Mouse (Mus musculus) B cell, adult 2 months (primary cell): ENCODE data around the gene Chst11.

Source experiments
- DNase-seq, 2 experiments: peaks; one replicate each; pipeline ENCODE4 v3.0.0; 2022

Gene Chst11

GRCm38 (mm10) chr10:82984950-82985699 is at the start of gene Chst11:
Gene Chst11, plus strand, starts transcription at chr10:82985498.
- DNase-seq, result peak; percentile 73 to 78

DNA sequence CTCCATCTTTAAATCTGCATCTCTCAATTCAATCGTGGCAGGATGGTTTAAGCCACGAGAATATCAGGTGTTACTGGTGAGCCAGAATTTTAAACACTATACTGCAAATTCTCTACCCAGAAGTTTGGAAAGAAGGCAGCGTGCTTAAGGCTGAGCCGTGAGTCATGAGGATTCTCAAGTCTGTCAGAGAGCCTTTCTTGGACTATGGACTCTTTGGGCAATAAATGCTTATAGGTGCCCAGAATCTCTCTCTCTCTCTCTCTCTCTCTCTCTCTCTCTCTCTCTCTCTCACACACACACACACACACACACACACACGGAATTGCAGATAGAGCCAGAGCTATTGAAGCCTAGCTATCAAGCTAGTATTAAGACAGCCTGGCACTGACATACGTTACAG is 49.5 kb upstream of the Chst11 start:
- no peak for DNase-seq

- DNase-seq, result no peak
These were observed 31.9 kb upstream of the Chst11 start for GRCm38 (mm10) chr10:82953415-82953814.

DNA sequence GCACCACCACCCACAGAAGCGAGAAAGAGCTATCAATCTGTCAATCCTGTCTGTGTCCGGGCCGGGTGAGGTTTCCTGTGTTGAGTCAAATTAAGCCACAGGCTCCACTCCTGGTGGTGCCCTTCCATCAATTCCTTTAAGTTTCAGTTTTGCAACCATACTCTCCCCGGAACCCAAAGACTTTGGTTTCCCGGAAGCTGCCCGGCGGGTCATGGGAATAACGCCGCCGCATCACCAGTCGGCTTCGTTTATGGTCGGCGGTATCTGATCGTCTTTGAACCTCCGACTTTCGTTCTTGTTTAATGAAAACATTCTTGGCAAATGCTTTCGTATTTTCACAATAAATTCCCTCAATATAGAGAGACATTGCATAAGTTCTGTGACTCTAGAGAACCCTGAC is 30.2 kb upstream of the Chst11 start:
- no peak for DNase-seq

GRCm38 (mm10) chr10:82958218-82958761 is 27.0 kb upstream of the Chst11 start:
- DNase-seq, result peak; percentile 37 to 42

- DNase-seq, result no peak
These were observed 26.0 kb upstream of the Chst11 start for GRCm38 (mm10) chr10:82959316-82959715.

DNA sequence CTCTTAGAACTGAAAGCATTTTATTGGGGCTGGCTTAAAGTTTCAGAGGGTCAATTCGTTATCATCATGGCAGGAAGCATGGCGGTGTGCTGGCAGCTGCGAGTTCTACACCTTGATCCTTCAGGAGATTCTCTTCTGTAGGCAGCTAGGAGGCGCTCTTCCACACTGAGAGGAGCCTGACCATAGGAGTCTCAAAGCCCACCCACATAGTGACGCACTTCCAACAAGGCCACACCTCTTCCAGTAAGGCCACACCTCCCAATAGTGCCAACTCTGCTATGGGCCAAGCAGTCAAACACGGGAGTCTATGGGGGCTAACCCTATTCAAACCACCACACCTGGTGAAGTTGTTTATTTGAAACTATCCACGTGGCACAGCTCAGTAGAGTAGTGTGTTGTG is 24.0 kb upstream of the Chst11 start:
- peak; percentile 49 to 51 for DNase-seq

GRCm38 (mm10) chr10:82962018-82962417 is 23.3 kb upstream of the Chst11 start:
- no peak for DNase-seq

DNA sequence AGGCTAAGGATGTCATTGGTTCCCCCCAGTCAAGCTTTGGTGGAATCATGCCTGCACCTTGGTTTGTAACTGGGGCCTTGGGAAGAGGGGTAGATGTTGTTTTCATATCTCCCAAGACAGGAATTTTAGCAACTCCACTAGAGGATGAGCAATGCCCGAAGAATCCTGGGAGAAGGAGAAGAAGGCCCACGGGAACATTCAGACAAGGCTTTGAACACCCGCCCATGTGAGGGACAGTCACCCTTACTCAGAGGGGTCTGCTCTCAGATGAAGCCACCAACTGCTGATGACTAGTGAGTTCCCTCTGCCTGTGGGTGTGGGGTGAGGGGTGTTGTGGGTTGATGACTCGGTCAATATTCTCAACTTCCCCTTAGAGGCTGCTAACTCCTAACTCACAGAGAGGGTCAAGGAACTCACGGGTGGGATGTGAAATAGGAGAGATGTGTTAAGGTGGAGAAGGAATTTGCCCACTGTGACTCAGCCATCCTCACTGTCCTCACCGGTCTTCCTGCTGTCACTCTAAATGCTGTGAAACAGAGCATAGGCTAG is 22.8 kb upstream of the Chst11 start:
- peak; percentile 28 for DNase-seq

DNA sequence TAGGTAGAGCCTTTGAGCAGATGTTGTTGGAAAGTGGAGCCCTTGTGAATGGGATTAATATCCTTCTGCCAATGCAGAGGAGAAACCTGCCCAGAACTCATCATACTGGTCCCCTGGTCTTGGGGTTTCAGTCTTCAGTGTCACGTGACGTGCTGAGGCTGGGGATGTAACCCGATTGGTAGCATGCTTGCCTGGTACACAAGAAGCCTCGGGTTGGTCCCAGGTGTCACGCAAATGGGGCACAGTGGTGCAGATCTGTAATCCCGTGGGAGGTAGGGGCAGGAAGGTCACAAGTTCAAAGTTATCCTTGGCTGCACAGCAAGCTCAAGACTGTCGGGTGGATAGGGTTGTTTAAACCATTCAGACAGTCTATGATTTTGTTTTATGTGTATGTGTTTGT is 20.8 kb upstream of the Chst11 start:
- DNase-seq, result peak; percentile 81 to 85

- DNase-seq, result peak; percentile 19 to 22
These were observed 18.6 kb upstream of the Chst11 start for GRCm38 (mm10) chr10:82966672-82967071.

- DNase-seq, result no peak
These were observed 15.7 kb upstream of the Chst11 start for GRCm38 (mm10) chr10:82969612-82970011.

DNA sequence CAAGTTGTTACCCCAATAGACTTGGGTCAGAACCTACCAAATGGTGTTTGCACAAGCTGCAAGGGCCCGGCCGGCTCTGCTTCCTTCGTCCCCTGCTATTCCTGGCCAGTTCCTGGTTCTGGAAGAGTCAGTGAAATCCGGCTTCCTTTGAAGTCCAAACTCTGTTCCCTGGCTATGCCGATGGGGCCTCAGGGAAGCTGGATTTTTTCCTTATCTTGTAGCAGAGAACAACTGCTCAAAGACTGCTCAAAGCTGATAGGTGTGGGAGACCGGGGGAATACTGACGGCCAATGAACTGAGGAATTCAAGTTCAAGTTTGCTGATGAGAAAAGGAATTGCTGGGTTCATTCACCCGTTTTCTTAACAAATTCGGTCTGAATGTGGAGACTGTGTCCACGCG is 13.7 kb upstream of the Chst11 start:
- DNase-seq, result no peak

DNA sequence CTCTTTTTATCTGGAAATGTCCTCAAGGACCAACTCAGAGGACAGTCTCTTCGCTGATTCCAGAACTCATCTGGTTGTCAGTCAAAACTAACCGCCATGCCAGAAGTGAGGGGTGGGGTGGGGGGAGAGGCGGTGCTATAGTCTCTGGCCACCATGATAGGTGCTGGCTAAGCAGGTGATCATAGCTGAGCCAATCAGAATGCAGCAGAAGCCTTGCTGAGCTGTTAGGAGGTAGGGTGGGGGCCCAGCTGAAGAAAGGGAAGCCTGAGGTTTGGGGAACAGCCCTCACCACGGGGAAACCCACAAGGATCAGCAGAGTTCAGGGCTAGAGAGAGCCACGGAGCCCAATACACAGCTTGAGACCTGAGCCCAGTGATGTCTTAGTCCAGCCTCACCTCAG is 11.1 kb upstream of the Chst11 start:
- peak; percentile 22 for DNase-seq

- no peak for DNase-seq
These were observed 10.6 kb upstream of the Chst11 start for GRCm38 (mm10) chr10:82974627-82975177.

DNA sequence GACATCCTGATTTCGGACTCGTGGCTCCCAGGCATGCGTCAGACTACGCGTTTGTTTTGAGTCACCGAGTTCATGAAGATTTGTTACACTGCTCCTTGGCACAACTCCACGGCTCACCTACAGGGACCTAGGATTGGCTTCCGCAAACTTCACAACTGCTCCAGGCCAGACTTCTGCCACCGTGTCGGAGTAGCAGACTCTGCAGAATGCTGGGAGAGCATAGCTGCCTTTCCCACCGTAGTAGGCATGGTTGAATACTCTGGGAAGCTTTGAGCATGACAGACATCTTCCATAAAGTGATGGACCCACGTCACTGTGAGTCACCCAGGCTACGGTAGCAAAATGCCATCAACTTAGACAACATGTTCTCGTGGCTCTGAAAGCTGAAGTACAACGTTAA is 9.5 kb upstream of the Chst11 start:
- DNase-seq, result no peak

GRCm38 (mm10) chr10:82982286-82982685 is 3.0 kb upstream of the Chst11 start:
- DNase-seq, result no peak

DNA sequence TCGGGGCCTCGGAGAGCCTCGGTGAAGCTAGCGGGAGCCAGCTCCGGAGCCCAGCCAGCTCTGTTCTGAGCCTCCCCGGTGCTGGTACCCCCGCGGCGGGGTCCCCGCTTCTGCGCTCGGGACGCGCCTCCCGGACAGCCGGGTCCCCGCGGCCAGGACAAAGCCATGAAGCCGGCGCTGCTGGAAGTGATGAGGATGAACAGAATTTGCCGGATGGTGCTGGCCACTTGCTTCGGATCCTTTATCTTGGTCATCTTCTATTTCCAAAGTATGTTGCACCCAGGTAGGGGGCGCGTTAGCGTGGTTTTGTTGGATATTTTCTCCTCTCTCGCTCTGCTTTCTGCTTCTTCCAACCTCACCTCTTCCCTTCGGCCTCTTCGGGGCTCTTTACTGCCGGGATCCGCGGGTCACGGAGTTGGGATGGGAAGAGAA is 418 bp downstream of the Chst11 start:
- peak in 1 of 2 experiments; percentile 41 for DNase-seq

DNA sequence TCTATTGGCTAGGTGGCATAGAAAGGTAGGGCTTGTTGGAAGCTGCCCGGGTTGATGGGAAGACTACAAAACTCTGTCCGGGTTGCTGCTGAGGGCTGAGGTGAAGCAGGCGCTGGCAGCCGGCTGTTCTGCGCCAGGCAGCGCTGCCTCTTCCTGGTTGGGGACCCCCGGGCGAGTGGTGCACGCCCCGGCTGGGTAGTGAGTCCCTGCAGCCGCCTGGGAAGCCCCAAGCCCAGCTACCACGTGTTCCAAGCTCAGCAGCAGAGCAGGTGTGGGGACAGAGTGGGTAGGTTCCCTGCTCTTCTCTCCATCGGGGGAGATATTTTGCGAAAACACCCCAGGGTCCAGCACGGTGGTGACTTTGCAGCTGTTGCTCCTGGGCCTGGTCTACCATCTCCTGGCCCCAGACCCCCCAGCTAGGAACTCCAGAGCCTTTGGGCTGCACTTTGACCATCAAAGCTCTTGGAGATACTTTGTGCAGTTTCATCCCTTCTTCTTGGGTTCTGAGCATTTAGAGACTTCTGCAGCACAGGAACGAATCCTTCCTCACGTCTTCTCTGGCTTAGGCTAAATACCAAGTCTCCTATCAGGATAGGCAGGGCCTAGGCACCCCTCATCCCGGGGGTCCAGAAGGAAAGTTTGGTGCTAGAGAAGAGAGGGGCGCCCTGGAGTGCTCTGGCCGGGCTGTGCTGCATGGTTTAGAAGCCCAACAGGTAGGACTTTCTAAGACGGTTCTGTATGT is 1.1 kb downstream of the Chst11 start:
- DNase-seq, result peak; percentile 43 to 51

- DNase-seq, result no peak
These were observed 1.7 kb downstream of the Chst11 start for GRCm38 (mm10) chr10:82986993-82987349.

- no peak for DNase-seq
These were observed 2.1 kb downstream of the Chst11 start for GRCm38 (mm10) chr10:82987394-82987793.

GRCm38 (mm10) chr10:82989418-82990025 is 4.2 kb downstream of the Chst11 start:
- DNase-seq, result no peak

DNA sequence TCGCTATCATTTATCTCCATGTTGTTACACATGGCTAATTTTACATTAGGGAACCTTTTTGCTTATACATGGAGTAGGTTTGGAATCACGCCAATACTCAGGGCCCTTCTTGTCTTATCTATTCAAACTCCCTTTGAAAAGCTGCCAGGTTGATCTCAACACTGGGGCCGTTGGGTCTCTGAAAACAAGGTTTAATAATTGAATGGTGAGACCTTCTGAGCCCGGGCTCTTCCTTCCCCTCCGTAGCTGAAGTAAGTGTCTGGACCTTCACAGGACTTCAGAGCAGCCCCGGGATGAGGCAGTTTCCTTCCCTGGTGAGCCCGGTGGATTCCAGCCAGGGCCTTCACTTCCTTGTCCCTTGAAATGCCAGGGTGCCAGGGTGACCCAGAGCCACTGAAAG is 5.6 kb downstream of the Chst11 start:
- DNase-seq, result no peak
